Mouse (Mus musculus): Measurements from ENCODE around the gene Il1rap. TPM values are rescaled to one million over a fixed set of nuclear protein-coding genes. Genes with fewer than 3 reads are reported as not detected.

Gene Il1rap
- polyA plus RNA-seq, 1 experiment from 2014 or later: 27.4 TPM

- no peaks in the 10 kb centered on the region for H3K36me3 ChIP-seq (replicated peaks; ENCODE audit: insufficient read depth, low read length)
- DNase-seq (no peak), ATAC-seq (no peak)
- H3K9me3 ChIP-seq (ENCODE audit: low read length): no peaks in the 10 kb centered on the region
- H3K9ac ChIP-seq (replicated peaks): no peak overlapping the region
- no peak overlapping the region for H3K27ac ChIP-seq (ENCODE audit: low read depth)
- no peak overlapping the region for H3K4me3 ChIP-seq (ENCODE audit: low read depth, low read length)
- no peak overlapping the region for H3K4me2 ChIP-seq (ENCODE audit: low read depth, low read length)
- H3K27me3 ChIP-seq (ENCODE audit: insufficient read depth, low read length): no peaks in the 10 kb centered on the region
- no peak for TF ChIP-seq EP300 (IDR thresholded peaks at IDR 0.05; ENCODE audit: low read depth)
- TF ChIP-seq CTCF (IDR thresholded peaks at IDR 0.05; ENCODE audit: low read depth): no peak
- no peaks in the 10 kb centered on the region for H3K4me1 ChIP-seq (ENCODE audit: insufficient read depth)
- 48% methylated on average over 2 of the region's 2 CpGs for WGBS (ENCODE audit: insufficient replicate concordance)
Measured at GRCm38 (mm10) chr16:26634800-26635199, 53.3 kb downstream of the Il1rap start.

- no peaks in the 10 kb centered on the region for H3K9me3 ChIP-seq (ENCODE audit: low read length)
- H3K4me3 ChIP-seq (ENCODE audit: low read depth, low read length): no peak overlapping the region
- no peaks in the 10 kb centered on the region for H3K27me3 ChIP-seq (ENCODE audit: insufficient read depth, low read length)
- H3K36me3 ChIP-seq (replicated peaks; ENCODE audit: insufficient read depth, low read length): no peaks in the 10 kb centered on the region
- H3K27ac ChIP-seq (ENCODE audit: low read depth): no peak overlapping the region
- no peak overlapping the region for H3K9ac ChIP-seq (replicated peaks)
- H3K4me1 ChIP-seq (ENCODE audit: insufficient read depth): no peaks in the 10 kb centered on the region
- TF ChIP-seq EP300 (IDR thresholded peaks at IDR 0.05; ENCODE audit: low read depth) (no peak), CTCF (IDR thresholded peaks at IDR 0.05; ENCODE audit: low read depth) (no peak)
- DNase-seq (no peak), ATAC-seq (no peak)
- 65% methylated on average over 6 of the region's 6 CpGs for WGBS (ENCODE audit: insufficient replicate concordance)
- H3K4me2 ChIP-seq (ENCODE audit: low read depth, low read length): no peak overlapping the region
Measured at GRCm38 (mm10) chr16:26643077-26643476, 61.6 kb downstream of the Il1rap start.

- H3K27me3 ChIP-seq (ENCODE audit: insufficient read depth, low read length): no peaks in the 10 kb centered on the region
- H3K36me3 ChIP-seq (replicated peaks; ENCODE audit: insufficient read depth, low read length): no peaks in the 10 kb centered on the region
- DNase-seq (no peak), ATAC-seq (no peak)
- H3K4me2 ChIP-seq (ENCODE audit: low read depth, low read length): no peak overlapping the region
- no peak overlapping the region for H3K27ac ChIP-seq (ENCODE audit: low read depth)
- no peaks in the 10 kb centered on the region for H3K4me1 ChIP-seq (ENCODE audit: insufficient read depth)
- H3K9me3 ChIP-seq (ENCODE audit: low read length): no peaks in the 10 kb centered on the region
- TF ChIP-seq EP300 (IDR thresholded peaks at IDR 0.05; ENCODE audit: low read depth): no peak
- TF ChIP-seq CTCF (IDR thresholded peaks at IDR 0.05; ENCODE audit: low read depth): no peak
- WGBS (ENCODE audit: insufficient replicate concordance): 65% methylated on average over 2 of the region's 2 CpGs
- no peak overlapping the region for H3K4me3 ChIP-seq (ENCODE audit: low read depth, low read length)
- no peak overlapping the region for H3K9ac ChIP-seq (replicated peaks)
Measured at GRCm38 (mm10) chr16:26646066-26646465, 64.6 kb downstream of the Il1rap start.

DNA sequence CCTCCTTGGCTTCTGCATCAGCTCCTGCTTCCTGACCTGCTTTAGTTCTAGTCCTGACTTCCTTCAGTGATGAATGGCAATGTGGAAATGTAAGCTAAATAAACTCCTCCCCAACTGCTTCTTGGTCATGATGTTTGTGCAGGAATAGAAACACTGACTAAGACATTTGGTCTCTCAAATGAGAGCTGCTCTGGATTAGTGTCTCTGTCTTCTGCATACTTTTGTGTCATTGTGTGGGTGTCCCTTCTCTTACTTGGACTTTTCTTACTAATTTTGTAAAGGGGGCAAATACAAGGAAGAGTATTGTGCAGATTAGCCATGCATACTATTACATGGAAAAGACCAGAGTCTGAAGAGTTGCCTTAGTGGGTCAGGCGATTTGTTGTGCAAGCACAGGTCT is 65.5 kb downstream of the Il1rap start:
- no peaks in the 10 kb centered on the region for H3K9me3 ChIP-seq (ENCODE audit: low read length)
- no peaks in the 10 kb centered on the region for H3K4me1 ChIP-seq (ENCODE audit: insufficient read depth)
- H3K9ac ChIP-seq (replicated peaks): no peak overlapping the region
- H3K36me3 ChIP-seq (replicated peaks; ENCODE audit: insufficient read depth, low read length): no peaks in the 10 kb centered on the region
- ATAC-seq: no peak
- H3K4me3 ChIP-seq (ENCODE audit: low read depth, low read length): no peak overlapping the region
- no peak for DNase-seq
- no peak overlapping the region for H3K27ac ChIP-seq (ENCODE audit: low read depth)
- H3K4me2 ChIP-seq (ENCODE audit: low read depth, low read length): no peak overlapping the region
- TF ChIP-seq EP300 (IDR thresholded peaks at IDR 0.05; ENCODE audit: low read depth) (no peak), CTCF (IDR thresholded peaks at IDR 0.05; ENCODE audit: low read depth) (no peak)
- 66% methylated on average over 1 of the region's 1 CpGs for WGBS (ENCODE audit: insufficient replicate concordance)
- H3K27me3 ChIP-seq (ENCODE audit: insufficient read depth, low read length): no peaks in the 10 kb centered on the region

GRCm38 (mm10) chr16:26662722-26663436 is 81.4 kb downstream of the Il1rap start:
- Histone ChIP-seq H3K4me1 (ENCODE audit: insufficient read depth) (no peaks in the 10 kb centered on the region), H3K4me3 (ENCODE audit: low read depth, low read length) (no peak overlapping the region), H3K9me3 (ENCODE audit: low read length) (no peaks in the 10 kb centered on the region), H3K4me2 (ENCODE audit: low read depth, low read length) (no peak overlapping the region), H3K27ac (ENCODE audit: low read depth) (no peak overlapping the region), H3K27me3 (ENCODE audit: insufficient read depth, low read length) (no peaks in the 10 kb centered on the region), H3K9ac (replicated peaks) (no peak overlapping the region), H3K36me3 (replicated peaks; ENCODE audit: insufficient read depth, low read length) (no peaks in the 10 kb centered on the region)
- WGBS (ENCODE audit: insufficient replicate concordance): 80% methylated on average over 7 of the region's 7 CpGs
- DNase-seq (no peak), ATAC-seq (no peak)
- TF ChIP-seq EP300 (IDR thresholded peaks at IDR 0.05; ENCODE audit: low read depth): no peak
- no peak for TF ChIP-seq CTCF (IDR thresholded peaks at IDR 0.05; ENCODE audit: low read depth)

GRCm38 (mm10) chr16:26666401-26666800 is 84.9 kb downstream of the Il1rap start:
- no peak overlapping the region for H3K4me3 ChIP-seq (ENCODE audit: low read depth, low read length)
- DNase-seq: no peak
- ATAC-seq: no peak
- no peaks in the 10 kb centered on the region for H3K27me3 ChIP-seq (ENCODE audit: insufficient read depth, low read length)
- TF ChIP-seq CTCF (IDR thresholded peaks at IDR 0.05; ENCODE audit: low read depth) (no peak), EP300 (IDR thresholded peaks at IDR 0.05; ENCODE audit: low read depth) (no peak)
- H3K4me2 ChIP-seq (ENCODE audit: low read depth, low read length): no peak overlapping the region
- no peak overlapping the region for H3K9ac ChIP-seq (replicated peaks)
- H3K36me3 ChIP-seq (replicated peaks; ENCODE audit: insufficient read depth, low read length): no peaks in the 10 kb centered on the region
- 72% methylated on average over 2 of the region's 2 CpGs for WGBS (ENCODE audit: insufficient replicate concordance)
- no peak overlapping the region for H3K27ac ChIP-seq (ENCODE audit: low read depth)
- H3K4me1 ChIP-seq (ENCODE audit: insufficient read depth): no peaks in the 10 kb centered on the region
- no peaks in the 10 kb centered on the region for H3K9me3 ChIP-seq (ENCODE audit: low read length)
